Mouse (Mus musculus): Measurements from ENCODE around the gene E130218I03Rik. TPM values are rescaled to one million over a fixed set of nuclear protein-coding genes. Genes with fewer than 3 reads are reported as not detected.

Gene E130218I03Rik
- polyA plus RNA-seq, 1 experiment from 2014 or later = 0.34 TPM

- ATAC-seq = peak; percentile 5; the same call in 1 of the 2 replicates
- WGBS = 11% methylated on average over 10 of the region's 10 CpGs
- Histone ChIP-seq H3K4me3 (replicated peaks) (peak overlapping the region; percentile 46), H3K9me3 (no peaks in the 10 kb centered on the region), H3K4me2 (replicated peaks) (peak overlapping the region; percentile 56), H3K27ac (no peak overlapping the region), H3K27me3 (replicated peaks) (peaks cover 4% of the 10 kb centered on the region; the same call in 1 of the 2 replicates), H3K9ac (no peak overlapping the region), H3K4me1 (replicated peaks) (no peaks in the 10 kb centered on the region), H3K36me3 (no peaks in the 10 kb centered on the region)
Observed at GRCm38 (mm10) chr4:134238686-134239085, 4.8 kb upstream of the E130218I03Rik start.

DNA sequence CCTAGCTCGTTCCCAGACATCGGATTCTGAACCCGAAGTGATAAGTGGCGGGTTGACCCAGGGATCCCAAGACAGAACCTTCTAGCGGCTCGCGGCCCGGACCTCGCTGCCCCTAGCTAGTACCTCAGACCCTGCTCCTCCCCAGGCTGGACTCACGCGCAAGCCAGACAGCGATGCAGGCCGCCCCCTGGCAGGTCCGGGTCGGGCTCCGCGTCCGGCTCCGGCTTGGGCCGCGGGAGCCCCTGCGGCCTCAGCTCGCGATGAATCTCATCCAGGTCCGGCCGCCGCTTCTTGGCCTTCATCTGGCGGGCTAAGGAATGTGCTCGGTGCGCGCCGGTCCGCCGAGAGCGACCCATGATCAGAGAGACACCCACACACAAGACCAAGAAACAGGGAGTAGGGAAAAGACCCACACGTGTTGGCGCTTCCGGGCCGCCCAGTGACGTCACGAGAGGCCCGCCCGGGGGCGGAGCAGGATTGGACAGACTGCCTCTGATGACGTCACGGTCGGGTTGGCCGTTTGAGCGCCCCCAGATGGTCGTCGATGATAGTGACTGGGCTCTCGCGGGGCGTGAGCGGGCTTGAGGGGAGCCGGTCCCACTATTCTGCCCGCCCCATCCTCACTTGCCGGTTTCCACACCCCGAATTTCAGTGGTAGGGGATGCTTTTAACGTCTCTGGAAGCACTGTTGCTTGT lies 1.8 kb downstream of the E130218I03Rik start, which contains the start of gene Zfp593:
Gene Zfp593 (minus strand): TSS at position 445 of the 696 bp plus-strand sequence.
- Histone ChIP-seq H3K27me3 (replicated peaks) (peaks cover 22% of the 10 kb centered on the region), H3K27ac (no peak within 1 kb of the TSS), H3K4me1 (replicated peaks) (peaks cover 22% of the 10 kb centered on the region), H3K9ac (peak within 1 kb of the TSS; percentile 78), H3K9me3 (no peaks in the 10 kb centered on the region), H3K36me3 (no peaks in the 10 kb centered on the region), H3K4me2 (replicated peaks) (peak within 1 kb of the TSS; percentile 84), H3K4me3 (replicated peaks) (peak within 1 kb of the TSS; percentile 74)
- peak; percentile 88 for ATAC-seq
- WGBS = under 1% methylated on average over 60 of the region's 60 CpGs

- H3K9me3 ChIP-seq = no peaks in the 10 kb centered on the region
- H3K36me3 ChIP-seq = no peaks in the 10 kb centered on the region
- H3K4me1 ChIP-seq (replicated peaks) = peaks cover 31% of the 10 kb centered on the region
- no peak overlapping the region for H3K4me2 ChIP-seq (replicated peaks)
- H3K27me3 ChIP-seq (replicated peaks) = peaks cover 32% of the 10 kb centered on the region
- ATAC-seq = no peak
- WGBS = 43% methylated on average over 4 of the region's 4 CpGs
- H3K4me3 ChIP-seq (replicated peaks) = no peak overlapping the region
- no peak overlapping the region for H3K27ac ChIP-seq
- H3K9ac ChIP-seq = no peak overlapping the region
Observed at GRCm38 (mm10) chr4:134246256-134246655, 2.8 kb downstream of the E130218I03Rik start.

GRCm38 (mm10) chr4:134246719-134247258 lies 3.3 kb downstream of the E130218I03Rik start, which contains the start of gene Gm30191:
Gm30191 (plus strand) TSS chr4:134246935.
- peak within 1 kb of the TSS; percentile 84 for H3K4me2 ChIP-seq (replicated peaks)
- no peaks in the 10 kb centered on the region for H3K36me3 ChIP-seq
- peak within 1 kb of the TSS; percentile 78; the same call in 1 of the 2 replicates for H3K9ac ChIP-seq
- peaks cover 37% of the 10 kb centered on the region for H3K27me3 ChIP-seq (replicated peaks)
- no peaks in the 10 kb centered on the region for H3K9me3 ChIP-seq
- no peak within 1 kb of the TSS for H3K27ac ChIP-seq
- H3K4me1 ChIP-seq (replicated peaks) = peaks cover 37% of the 10 kb centered on the region
- no peak for ATAC-seq
- H3K4me3 ChIP-seq (replicated peaks) = peak within 1 kb of the TSS; percentile 74
- WGBS = 73% methylated on average over 7 of the region's 7 CpGs

DNA sequence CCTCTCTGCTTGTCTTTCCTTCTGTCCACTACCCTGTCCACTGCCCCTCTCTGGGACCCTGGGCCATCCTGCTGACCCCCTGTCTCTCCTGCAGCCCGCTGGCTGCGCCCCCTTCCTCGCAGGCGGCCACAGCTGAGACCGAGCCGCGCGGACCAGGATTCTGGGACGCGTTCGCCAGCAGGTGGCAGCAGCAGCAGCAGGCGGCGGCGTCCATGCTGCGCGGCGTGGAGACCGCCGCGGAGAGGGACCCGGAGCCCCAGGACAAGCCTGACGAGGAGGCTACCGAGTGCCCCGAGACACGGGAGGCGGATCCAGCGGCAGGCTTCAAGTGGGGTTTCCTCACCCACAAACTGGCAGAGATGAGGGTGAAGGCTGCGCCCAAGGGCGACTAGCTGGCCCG lies 6.2 kb downstream of the E130218I03Rik start:
- peak; percentile 55; the same call in 1 of the 2 replicates for ATAC-seq
- Histone ChIP-seq H3K9me3 (no peaks in the 10 kb centered on the region), H3K9ac (peak overlapping the region; percentile 40; the same call in 1 of the 2 replicates), H3K4me1 (replicated peaks) (peaks cover 43% of the 10 kb centered on the region), H3K36me3 (no peaks in the 10 kb centered on the region), H3K27ac (no peak overlapping the region), H3K4me2 (replicated peaks) (peak overlapping the region; percentile 98), H3K27me3 (replicated peaks) (peaks cover 59% of the 10 kb centered on the region), H3K4me3 (replicated peaks) (peak overlapping the region; percentile 36)
- WGBS = 1% methylated on average over 30 of the region's 30 CpGs

- Histone ChIP-seq H3K9ac (peak overlapping the region; percentile 40; the same call in 1 of the 2 replicates), H3K27ac (no peak overlapping the region), H3K4me2 (replicated peaks) (peak overlapping the region; percentile 98), H3K4me1 (replicated peaks) (peaks cover 45% of the 10 kb centered on the region), H3K9me3 (no peaks in the 10 kb centered on the region), H3K4me3 (replicated peaks) (peak overlapping the region; percentile 50), H3K36me3 (no peaks in the 10 kb centered on the region), H3K27me3 (replicated peaks) (peaks cover 59% of the 10 kb centered on the region)
- ATAC-seq = no peak
- WGBS = 25% methylated on average over 27 of the region's 27 CpGs
Observed at GRCm38 (mm10) chr4:134250116-134250929, 6.9 kb downstream of the E130218I03Rik start.

DNA sequence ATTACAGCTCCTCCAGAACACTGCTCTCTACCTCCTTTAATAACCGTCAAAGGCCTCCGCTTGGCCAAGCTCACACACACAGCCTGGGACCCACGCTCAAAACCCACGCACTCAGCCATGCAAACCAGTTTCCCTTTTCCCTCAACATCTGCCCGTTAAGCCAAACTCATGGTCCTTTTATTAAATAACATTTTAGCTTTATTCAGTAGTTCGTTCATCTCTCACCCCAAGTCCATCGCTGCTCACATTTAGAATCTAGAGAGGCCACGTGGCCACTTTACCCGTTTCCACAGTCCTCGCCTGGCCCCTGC lies 7.4 kb downstream of the E130218I03Rik start:
- no peaks in the 10 kb centered on the region for H3K36me3 ChIP-seq
- peaks cover 59% of the 10 kb centered on the region for H3K27me3 ChIP-seq (replicated peaks)
- WGBS = 22% methylated on average over 10 of the region's 10 CpGs
- H3K27ac ChIP-seq = no peak overlapping the region
- H3K4me2 ChIP-seq (replicated peaks) = peak overlapping the region; percentile 98
- no peaks in the 10 kb centered on the region for H3K9me3 ChIP-seq
- H3K4me3 ChIP-seq (replicated peaks) = peak overlapping the region; percentile 50
- H3K9ac ChIP-seq = peak overlapping the region; percentile 34
- H3K4me1 ChIP-seq (replicated peaks) = peaks cover 48% of the 10 kb centered on the region
- ATAC-seq = no peak

DNA sequence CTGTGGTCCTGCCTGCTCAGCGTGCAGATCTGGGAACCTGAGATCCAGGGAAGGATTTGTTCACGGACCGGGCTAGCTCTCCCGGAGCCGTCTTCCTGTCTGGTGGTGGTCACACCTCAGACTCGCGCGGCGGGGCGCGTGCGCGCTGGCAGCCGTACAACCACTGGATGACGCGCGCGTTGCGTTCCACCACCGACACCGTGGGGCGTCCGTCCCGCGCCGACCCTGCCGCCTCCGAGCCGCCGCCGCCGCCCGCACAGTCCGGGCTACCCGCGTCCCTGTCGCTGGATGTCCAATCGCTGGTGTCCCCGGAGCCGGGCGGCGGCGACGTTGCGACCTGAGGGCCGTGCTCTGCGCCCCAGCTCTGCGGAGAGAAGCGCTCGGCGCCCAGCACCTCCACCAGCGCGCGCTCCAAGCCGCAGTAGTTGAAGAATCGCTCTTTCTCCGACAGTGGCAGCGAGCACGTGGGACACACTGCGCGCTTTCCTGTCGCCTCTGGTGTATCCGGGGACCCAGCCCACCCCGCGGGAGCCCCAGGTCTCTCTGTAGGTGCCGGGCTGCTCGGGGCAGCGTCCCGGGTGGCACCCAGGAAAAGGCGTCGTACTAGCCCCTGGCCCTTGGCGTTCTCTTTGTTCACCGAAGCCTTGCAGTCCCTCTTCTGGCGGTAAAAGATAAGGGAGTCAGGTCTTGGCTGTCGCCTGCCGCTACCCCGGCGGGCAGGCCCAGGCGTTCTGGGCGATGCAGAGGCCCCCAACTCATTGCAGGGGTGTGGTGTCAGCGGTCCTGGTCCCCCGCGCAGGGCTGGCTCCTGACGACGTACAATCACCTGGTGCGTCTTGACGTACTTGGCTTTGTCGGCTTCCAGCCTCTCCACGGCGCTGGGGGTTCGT lies 8.0 kb downstream of the E130218I03Rik start:
- Histone ChIP-seq H3K9me3 (no peaks in the 10 kb centered on the region), H3K36me3 (no peaks in the 10 kb centered on the region), H3K27ac (no peak overlapping the region), H3K27me3 (replicated peaks) (peaks cover 59% of the 10 kb centered on the region), H3K9ac (peak overlapping the region; percentile 34), H3K4me1 (replicated peaks) (peaks cover 48% of the 10 kb centered on the region), H3K4me3 (replicated peaks) (peak overlapping the region; percentile 50), H3K4me2 (replicated peaks) (peak overlapping the region; percentile 98)
- 2% methylated on average over 91 of the region's 91 CpGs for WGBS
- 0 out of 2 replicates have a peak, but pooled peaks have one; percentile 18 for ATAC-seq

DNA sequence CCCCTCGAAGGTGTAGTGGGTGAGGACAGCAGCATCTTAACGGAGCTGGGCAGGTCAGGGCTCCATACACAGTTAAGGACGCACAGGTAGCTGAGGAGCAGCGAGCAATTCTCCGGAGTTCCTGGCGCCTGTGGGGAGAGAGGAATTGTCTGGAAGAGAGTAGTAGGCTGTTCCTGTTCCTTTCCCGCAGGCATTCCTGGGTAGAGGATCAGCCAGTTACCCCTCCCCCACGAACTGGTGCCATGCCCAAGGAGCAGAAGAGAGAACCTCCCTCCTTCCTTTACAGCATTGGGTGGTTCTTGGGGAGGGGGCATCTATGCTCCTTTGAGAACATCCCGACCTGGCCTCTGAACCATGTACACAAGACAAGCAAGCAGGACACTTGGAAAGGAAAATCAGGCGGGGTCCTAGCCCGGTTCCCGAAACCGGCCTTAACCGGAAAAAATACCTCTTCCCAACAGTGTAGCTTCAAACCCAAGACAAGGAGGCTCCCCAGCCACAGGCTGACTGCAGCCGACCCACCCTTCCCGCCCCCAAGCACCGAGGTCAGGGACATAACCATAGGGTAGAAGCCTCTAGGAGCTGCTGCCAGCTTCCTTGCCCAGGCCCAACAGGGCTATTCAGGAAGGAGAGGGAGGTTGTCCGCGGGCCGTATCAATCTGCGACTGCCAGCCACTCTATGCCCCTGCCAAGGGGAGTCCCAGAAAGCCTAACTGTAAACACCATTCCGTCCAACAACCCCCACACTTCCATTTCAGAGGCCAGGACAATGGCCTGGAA lies 8.9 kb downstream of the E130218I03Rik start:
- 16% methylated on average over 22 of the region's 22 CpGs for WGBS
- H3K27ac ChIP-seq = no peak overlapping the region

DNA sequence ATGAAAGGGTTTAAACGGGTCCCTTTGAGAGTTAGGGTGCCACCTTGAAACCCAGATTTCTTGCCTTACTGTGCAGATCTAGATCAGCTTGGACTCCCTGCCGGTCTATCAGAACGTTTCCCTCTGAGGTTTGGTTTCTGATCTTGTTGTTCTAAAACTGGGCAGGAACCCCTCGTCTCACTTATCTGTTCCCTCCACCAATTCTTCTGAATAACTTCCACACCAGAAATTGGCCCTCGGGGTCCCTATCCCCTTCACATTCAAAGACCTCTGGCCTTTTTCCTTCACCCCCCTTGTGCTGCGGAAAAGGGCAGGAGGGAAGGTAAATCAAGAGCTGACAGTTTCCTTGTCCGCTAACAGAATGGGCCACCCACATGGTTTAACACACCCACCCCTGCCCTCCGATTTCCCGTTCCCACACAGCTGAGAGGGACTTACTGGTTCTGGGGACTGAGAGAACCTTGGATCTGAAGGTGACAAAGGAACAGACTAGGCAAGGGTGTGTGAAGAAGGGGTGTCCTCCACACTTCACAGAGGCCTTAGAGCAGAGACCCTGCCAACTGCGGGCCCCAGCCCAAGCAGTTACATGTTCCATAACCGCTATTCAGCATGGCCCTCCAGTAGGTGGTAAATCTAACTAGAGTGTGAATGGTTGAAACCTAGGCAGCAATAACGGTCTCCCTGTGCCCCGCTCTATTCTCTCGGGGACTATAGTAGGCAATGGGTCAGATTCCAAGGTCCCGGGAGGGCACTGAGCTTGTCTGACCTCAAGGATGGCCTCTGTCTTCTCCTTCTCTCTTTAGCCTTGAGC lies 9.7 kb downstream of the E130218I03Rik start:
- H3K9ac ChIP-seq = peak overlapping the region; percentile 21; the same call in 1 of the 2 replicates
- ATAC-seq = no peak
- peak overlapping the region; percentile 50 for H3K4me3 ChIP-seq (replicated peaks)
- H3K36me3 ChIP-seq = no peaks in the 10 kb centered on the region
- H3K4me2 ChIP-seq (replicated peaks) = peak overlapping the region; percentile 98
- no peaks in the 10 kb centered on the region for H3K9me3 ChIP-seq
- H3K4me1 ChIP-seq (replicated peaks) = peaks cover 54% of the 10 kb centered on the region
- peaks cover 52% of the 10 kb centered on the region for H3K27me3 ChIP-seq (replicated peaks)
- H3K27ac ChIP-seq = no peak overlapping the region
- 21% methylated on average over 15 of the region's 15 CpGs for WGBS

More for the DNA sequence above, 8.9 kb downstream of the E130218I03Rik start:
- peaks cover 59% of the 10 kb centered on the region for H3K27me3 ChIP-seq (replicated peaks)
- H3K4me3 ChIP-seq (replicated peaks) = peak overlapping the region; percentile 50
- no peaks in the 10 kb centered on the region for H3K9me3 ChIP-seq
- peaks cover 51% of the 10 kb centered on the region for H3K4me1 ChIP-seq (replicated peaks)
- no peaks in the 10 kb centered on the region for H3K36me3 ChIP-seq
- peak overlapping the region; percentile 98 for H3K4me2 ChIP-seq (replicated peaks)
- ATAC-seq = no peak
- peak overlapping the region; percentile 34 for H3K9ac ChIP-seq

Measured in intestine, embryonic 15.5 days (tissue).